Mouse (Mus musculus) forebrain, embryonic 10.5 days (tissue): ENCODE measurements around the gene Zfp94. TPM values are rescaled to one million over a fixed set of nuclear protein-coding genes. Genes with fewer than 3 reads are reported as not detected.

Source experiments
- DNase-seq: peaks from one replicate; pipeline ENCODE4 v3.0.0-alpha.2; 2017; ENCODE audit warnings: low spot score; ENCODE audit errors: extremely low spot score
- H3K27ac ChIP-seq: fragments of 300-500 bp; sonication (generic); 2 replicates; pipeline ENCODE4 v1.5.1; 2016; ENCODE audit warnings: mild to moderate bottlenecking
- H3K27me3 ChIP-seq: fragments of 300-500 bp; sonication (generic); 2 replicates; pipeline ENCODE4 v1.6.1; 2016; ENCODE audit warnings: mild to moderate bottlenecking; ENCODE audit not compliant: poor library complexity, severe bottlenecking
- H3K36me3 ChIP-seq: fragments of 300-500 bp; sonication (generic); replicated peaks from 2 replicates; pipeline ENCODE4 v1.6.1; 2016; ENCODE audit warnings: mild to moderate bottlenecking, moderate library complexity
- H3K4me1 ChIP-seq: fragments of 300-500 bp; sonication (generic); 2 replicates; pipeline ENCODE4 v1.6.1; 2016
- H3K4me3 ChIP-seq: fragments of 300-500 bp; sonication (generic); 2 replicates; pipeline ENCODE4 v1.5.1; 2016; ENCODE audit warnings: mild to moderate bottlenecking, moderate library complexity
- H3K9me3 ChIP-seq: fragments of 300-500 bp; sonication (generic); 2 replicates; pipeline ENCODE4 v1.6.1; 2016; ENCODE audit warnings: mild to moderate bottlenecking, moderate library complexity
- WGBS: fragments of 180-500 bp; shearing (Covaris S2); methylation state at CpG from one replicate; pipeline ENCODE4 v1.1.7; 2016; 5-methylcytosine and 5-hydroxymethylcytosine counted together
- microRNA-seq: library from miRNA; unstranded; fragments of <30 nt; microRNA quantifications from one replicate; pipeline ENCODE4, GENCODE M21; 2017
- polyA plus RNA-seq: library from polyadenylated mRNA; unstranded; fragments of >200 nt; fragmentation: Nextera tagmentation; extraction: Ambion mirVana; gene quantifications from 2 replicates; pipeline ENCODE4 v1.2.1, GENCODE M21; 2016

Zfp94 gene
- polyA plus RNA-seq, 1 experiment from 2014 or later = 12.9 TPM

DNA sequence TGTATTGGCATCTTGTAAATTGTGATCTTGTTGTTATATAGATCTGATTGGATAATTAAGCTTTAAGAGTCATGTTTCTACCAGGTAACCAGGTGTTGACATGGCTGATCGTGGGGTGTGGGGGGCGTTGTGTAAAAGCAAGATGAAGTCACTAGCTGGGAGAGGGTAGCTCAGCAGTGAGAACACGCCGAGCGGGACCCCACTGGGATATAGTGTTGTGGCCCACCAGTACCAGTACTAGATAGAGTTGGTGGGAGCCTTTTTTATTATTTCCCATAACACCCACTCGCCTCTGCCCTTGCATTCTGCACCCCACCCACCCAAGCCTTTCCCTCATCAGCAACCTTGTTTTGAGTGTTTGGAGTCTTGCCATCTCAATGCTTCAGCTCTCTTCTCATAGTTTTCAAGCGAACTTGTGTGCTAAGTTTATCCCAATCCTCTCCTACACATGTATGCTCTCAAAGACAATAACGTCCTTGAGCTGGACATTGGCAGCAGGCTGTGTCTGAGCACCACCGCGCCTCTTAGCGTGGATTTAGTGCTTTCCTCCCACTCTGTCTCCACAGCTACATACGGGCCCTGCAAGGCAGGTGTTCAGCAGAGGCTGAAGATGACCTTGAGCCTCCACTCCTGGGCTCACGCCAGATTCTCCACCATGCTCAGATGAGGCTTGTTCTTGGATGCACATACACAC, 57.0 kb downstream of the Zfp94 start:
- Histone ChIP-seq H3K4me3 (no peak overlapping the region), H3K27ac (no peak overlapping the region), H3K36me3 (peaks cover 18% of the 10 kb centered on the region), H3K4me1 (peaks cover 9% of the 10 kb centered on the region), H3K9me3 (no peaks in the 10 kb centered on the region), H3K27me3 (no peaks in the 10 kb centered on the region)
- 91% methylated on average over 13 of the region's 13 CpGs for WGBS
- DNase-seq = no peak

DNA sequence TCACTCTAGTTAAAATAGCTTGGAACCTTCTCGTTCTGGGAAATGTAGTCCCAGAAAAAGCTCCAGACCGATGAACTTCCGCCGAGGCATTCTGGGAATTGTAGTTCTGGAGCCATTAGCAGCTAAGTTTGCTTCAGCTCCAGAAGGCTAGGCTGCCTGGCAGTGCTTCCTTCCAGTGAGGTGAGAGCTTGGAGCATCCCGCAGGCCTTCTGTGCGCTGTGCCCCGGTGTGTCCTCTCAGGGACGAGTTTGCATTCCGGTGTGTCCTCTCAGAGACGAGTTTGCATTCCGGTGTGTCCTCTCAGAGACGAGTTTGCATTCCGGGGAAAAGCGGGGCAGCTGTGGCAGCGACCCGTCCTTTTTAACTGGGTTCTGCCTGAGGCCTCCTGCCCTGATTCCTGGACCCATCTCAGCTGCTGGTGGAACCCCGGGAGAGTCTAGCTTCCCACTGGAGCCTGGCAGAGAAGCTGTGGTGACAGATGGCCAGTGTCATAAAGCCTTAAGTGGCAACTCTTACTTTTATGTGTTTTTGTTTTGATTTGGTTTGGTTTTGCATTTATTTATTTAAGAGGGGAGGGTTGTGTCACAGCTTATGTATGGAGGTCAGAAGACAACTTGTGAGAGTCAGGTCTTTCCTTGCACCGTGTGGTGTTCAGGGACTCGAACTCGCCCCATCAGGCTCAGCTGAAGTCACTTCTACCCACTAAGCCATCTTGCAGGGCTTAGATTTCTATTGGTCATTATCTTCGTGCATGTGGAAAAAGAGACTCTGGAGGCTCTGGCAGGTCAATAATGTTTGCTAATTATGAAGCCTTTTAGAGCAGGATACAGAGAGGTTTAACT, 61.6 kb downstream of the Zfp94 start, which contains the start of gene Zfp108:
TSS of gene Zfp108 (plus strand) at position 162 of the 842 bp plus-strand sequence.
- no peaks in the 10 kb centered on the region for H3K9me3 ChIP-seq
- peak within 1 kb of the TSS; percentile 83 for H3K27ac ChIP-seq
- H3K4me1 ChIP-seq = peaks cover 9% of the 10 kb centered on the region
- WGBS = 24% methylated on average over 21 of the region's 21 CpGs
- H3K36me3 ChIP-seq = no peaks in the 10 kb centered on the region
- no peaks in the 10 kb centered on the region for H3K27me3 ChIP-seq
- peak; percentile 71 for DNase-seq
- H3K4me3 ChIP-seq = peak within 1 kb of the TSS; percentile 61

DNA sequence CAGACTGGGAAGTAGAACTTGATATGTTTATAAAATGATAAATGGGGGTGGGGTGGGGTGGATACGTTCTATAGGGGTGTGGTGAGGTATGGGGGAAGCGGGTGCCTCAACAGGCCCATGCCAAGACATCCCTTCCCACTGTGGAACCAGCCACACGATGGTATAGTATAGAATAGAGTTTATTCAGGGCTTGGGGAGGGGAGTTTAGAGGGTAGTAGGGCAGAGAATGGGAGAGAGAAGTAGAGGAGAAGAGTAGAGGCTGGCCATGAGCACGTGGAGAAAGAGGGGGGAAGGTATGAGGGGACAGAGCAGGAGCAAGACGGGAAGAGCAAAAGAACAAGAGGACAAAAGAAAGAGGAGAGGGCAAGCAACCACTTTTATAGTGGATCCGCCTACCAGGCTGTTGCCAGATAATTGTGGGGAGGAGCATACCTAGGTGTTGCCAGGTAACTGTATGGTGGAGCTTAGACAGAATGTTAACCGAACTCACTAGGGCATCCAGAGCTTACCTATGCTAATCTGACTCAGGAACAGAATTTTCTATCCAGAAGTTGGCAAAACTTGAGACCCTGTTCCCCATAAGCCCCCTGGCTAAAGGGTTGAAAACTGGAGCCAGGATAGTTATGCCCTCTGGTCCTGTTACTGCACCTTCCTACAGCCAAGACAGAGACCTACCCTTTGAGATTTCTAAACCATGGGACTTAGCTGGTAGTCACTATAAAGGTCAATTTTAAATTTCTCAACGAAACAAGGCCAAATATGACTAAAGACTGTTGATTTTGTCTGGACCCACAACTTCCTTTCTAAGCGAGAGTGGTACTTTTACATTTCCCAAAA, 62.5 kb downstream of the Zfp94 start:
- no peak for DNase-seq
- Histone ChIP-seq H3K27ac (peak overlapping the region; percentile 58; the same call in 1 of the 2 replicates), H3K9me3 (no peaks in the 10 kb centered on the region), H3K27me3 (no peaks in the 10 kb centered on the region), H3K4me1 (peaks cover 9% of the 10 kb centered on the region), H3K36me3 (no peaks in the 10 kb centered on the region), H3K4me3 (peak overlapping the region; percentile 61)
- WGBS = 59% methylated on average over 9 of the region's 9 CpGs

Small RNA genes lying within 50 kb of the gene (microRNA-seq; reads per million reads assigned to microRNA genes)
- gene Gm27592 = not detected

Other genes starting within 250 kb of the Zfp94 start
- 27.9 and 28.4 TPM in 2 replicates for gene Zfp180, start 234.7 kb downstream of the Zfp94 start, polyA plus RNA-seq
- gene Zfp112, start 204.4 kb downstream of the Zfp94 start, polyA plus RNA-seq = 3.3 and 4.0 TPM in 2 replicates
- 12.3 and 13.1 TPM in 2 replicates for gene Zfp235, start 182.5 kb downstream of the Zfp94 start, polyA plus RNA-seq
- 4.9 and 6.3 TPM in 2 replicates for gene Zfp114, start 141.6 kb downstream of the Zfp94 start, polyA plus RNA-seq
- gene Zfp111, start 105.2 kb downstream of the Zfp94 start, polyA plus RNA-seq = 9.2 and 11.3 TPM in 2 replicates
- gene Zfp109, start 79.1 kb downstream of the Zfp94 start, polyA plus RNA-seq = 5.4 and 7.1 TPM in 2 replicates
- gene Zfp108, start 61.9 kb downstream of the Zfp94 start, polyA plus RNA-seq = 2.2 and 2.7 TPM in 2 replicates
- 7.1 and 9.6 TPM in 2 replicates for gene Zfp93, start 46.2 kb downstream of the Zfp94 start, polyA plus RNA-seq
- 39.6 and 41.9 TPM in 2 replicates for gene Zfp61, start 15.4 kb downstream of the Zfp94 start, polyA plus RNA-seq
- gene Tescl, start 17.3 kb upstream of the Zfp94 start, polyA plus RNA-seq = 0.17 TPM in 1 of 2 replicates, not detected in the other
- not detected in 2 replicates for gene Lypd5, start 32.5 kb upstream of the Zfp94 start, polyA plus RNA-seq
- 3.8 and 5.1 TPM in 2 replicates for gene Kcnn4, start 53.6 kb upstream of the Zfp94 start, polyA plus RNA-seq
- 26.5 and 28.5 TPM in 2 replicates for gene Smg9, start 83.0 kb upstream of the Zfp94 start, polyA plus RNA-seq
- gene Irgc1, start 135.6 kb upstream of the Zfp94 start, polyA plus RNA-seq = not detected in 2 replicates
- 1.1 and 1.3 TPM in 2 replicates for gene Plaur, start 145.8 kb upstream of the Zfp94 start, polyA plus RNA-seq
- 9.3 and 10.0 TPM in 2 replicates for gene Cadm4, start 165.4 kb upstream of the Zfp94 start, polyA plus RNA-seq
- 111 and 113 TPM in 2 replicates for gene Zfp428, start 190.3 kb upstream of the Zfp94 start, polyA plus RNA-seq
- gene AC161166.1, start 195.8 kb upstream of the Zfp94 start, polyA plus RNA-seq = 0.82 and 1.3 TPM in 2 replicates
- gene Irgq, start 214.0 kb upstream of the Zfp94 start, polyA plus RNA-seq = 6.9 and 7.3 TPM in 2 replicates
- gene Pinlyp, start 229.5 kb upstream of the Zfp94 start, polyA plus RNA-seq = not detected in 2 replicates
- 174 and 177 TPM in 2 replicates for gene Xrcc1, start 229.6 kb upstream of the Zfp94 start, polyA plus RNA-seq